Mouse (Mus musculus): Measurements from ENCODE around the gene Klre1. TPM values are rescaled to one million over a fixed set of nuclear protein-coding genes. Genes with fewer than 3 reads are reported as not detected.
"Not testable (repeated sequence)": the region's sequence is repeated elsewhere in the genome, so short reads cannot be mapped to it uniquely, and the experiment has no call there.

Klre1 gene
- polyA plus RNA-seq, 1 experiment from 2014 or later: not detected

- Histone ChIP-seq H3K36me3 (ENCODE audit: insufficient read depth, low read length) (no peaks in the 10 kb centered on the region), H3K27me3 (ENCODE audit: insufficient read depth, low read length) (no peaks in the 10 kb centered on the region), H3K9me3 (replicated peaks; ENCODE audit: low read length) (no peaks in the 10 kb centered on the region), H3K9ac (ENCODE audit: low read depth, low read length) (no peak overlapping the region), H3K4me1 (replicated peaks; ENCODE audit: insufficient read depth, low read length) (no peaks in the 10 kb centered on the region), H3K4me3 (replicated peaks; ENCODE audit: low read depth, low read length) (no peak overlapping the region), H3K4me2 (ENCODE audit: low read length) (no peak overlapping the region), H3K27ac (no peak overlapping the region)
- 34% methylated on average over 2 of the region's 2 CpGs for WGBS
- DNase-seq (ENCODE audit: low spot score) (peak; percentile 50), ATAC-seq (replicated peaks; ENCODE audit: low FRiP score, low read depth) (no peak)
- TF ChIP-seq CTCF (IDR thresholded peaks at IDR 0.05; ENCODE audit: low read depth): peak; percentile 56
Measured at GRCm38 (mm10) chr6:129575315-129575714, 2.4 kb upstream of the Klre1 start.

- H3K4me2 ChIP-seq (ENCODE audit: low read length): no peak overlapping the region
- WGBS: 66% methylated on average over 4 of the region's 4 CpGs
- peak; percentile 49 for DNase-seq (ENCODE audit: low spot score)
- H3K36me3 ChIP-seq (ENCODE audit: insufficient read depth, low read length): no peaks in the 10 kb centered on the region
- H3K4me1 ChIP-seq (replicated peaks; ENCODE audit: insufficient read depth, low read length): no peaks in the 10 kb centered on the region
- H3K4me3 ChIP-seq (replicated peaks; ENCODE audit: low read depth, low read length): no peak overlapping the region
- no peaks in the 10 kb centered on the region for H3K27me3 ChIP-seq (ENCODE audit: insufficient read depth, low read length)
- no peak for ATAC-seq (replicated peaks; ENCODE audit: low FRiP score, low read depth)
- no peak overlapping the region for H3K9ac ChIP-seq (ENCODE audit: low read depth, low read length)
- H3K9me3 ChIP-seq (replicated peaks; ENCODE audit: low read length): no peaks in the 10 kb centered on the region
- no peak overlapping the region for H3K27ac ChIP-seq
- TF ChIP-seq CTCF (IDR thresholded peaks at IDR 0.05; ENCODE audit: low read depth): peak; percentile 69
Measured at GRCm38 (mm10) chr6:129581274-129581673, 3.6 kb downstream of the Klre1 start.

DNA sequence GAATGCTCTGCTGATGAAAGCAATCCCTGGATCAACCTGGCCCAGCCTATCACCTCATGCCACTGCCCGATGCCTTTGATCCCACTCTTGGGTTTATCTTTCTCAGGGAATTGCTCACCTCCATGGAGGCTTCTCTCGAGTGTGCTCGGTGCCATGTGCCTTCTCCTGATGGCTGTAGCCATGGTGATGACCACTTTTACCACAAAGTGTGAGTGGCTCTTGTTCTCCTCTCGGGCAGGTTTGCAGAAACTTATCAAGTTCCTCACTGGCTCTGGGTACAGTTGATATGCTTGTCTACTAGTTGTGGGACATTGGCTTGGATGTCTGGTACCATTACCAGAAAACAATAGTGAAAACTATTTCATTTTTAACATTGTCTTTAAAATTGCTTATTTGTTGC lies 4.2 kb downstream of the Klre1 start:
- Histone ChIP-seq H3K36me3 (ENCODE audit: insufficient read depth, low read length) (no peaks in the 10 kb centered on the region), H3K4me2 (ENCODE audit: low read length) (no peak overlapping the region), H3K27ac (no peak overlapping the region), H3K4me1 (replicated peaks; ENCODE audit: insufficient read depth, low read length) (no peaks in the 10 kb centered on the region), H3K9ac (ENCODE audit: low read depth, low read length) (no peak overlapping the region), H3K4me3 (replicated peaks; ENCODE audit: low read depth, low read length) (no peak overlapping the region), H3K9me3 (replicated peaks; ENCODE audit: low read length) (no peaks in the 10 kb centered on the region), H3K27me3 (ENCODE audit: insufficient read depth, low read length) (no peaks in the 10 kb centered on the region)
- 74% methylated on average over 4 of the region's 4 CpGs for WGBS
- TF ChIP-seq CTCF (IDR thresholded peaks at IDR 0.05; ENCODE audit: low read depth): no peak
- ATAC-seq (replicated peaks; ENCODE audit: low FRiP score, low read depth): no peak
- DNase-seq (ENCODE audit: low spot score): no peak

- Histone ChIP-seq H3K4me2 (ENCODE audit: low read length) (no peak overlapping the region), H3K4me1 (replicated peaks; ENCODE audit: insufficient read depth, low read length) (no peaks in the 10 kb centered on the region), H3K9ac (ENCODE audit: low read depth, low read length) (no peak overlapping the region), H3K4me3 (replicated peaks; ENCODE audit: low read depth, low read length) (no peak overlapping the region), H3K27me3 (ENCODE audit: insufficient read depth, low read length) (no peaks in the 10 kb centered on the region), H3K36me3 (ENCODE audit: insufficient read depth, low read length) (no peaks in the 10 kb centered on the region), H3K27ac (no peak overlapping the region), H3K9me3 (replicated peaks; ENCODE audit: low read length) (no peaks in the 10 kb centered on the region)
- no peak for ATAC-seq (replicated peaks; ENCODE audit: low FRiP score, low read depth)
- DNase-seq (ENCODE audit: low spot score): no peak
- WGBS: 68% methylated on average over 3 of the region's 3 CpGs
- TF ChIP-seq CTCF (IDR thresholded peaks at IDR 0.05; ENCODE audit: low read depth): no peak
Measured at GRCm38 (mm10) chr6:129583014-129583413, 5.3 kb downstream of the Klre1 start.

- Histone ChIP-seq H3K27ac (no peak within 1 kb of the TSS), H3K36me3 (ENCODE audit: insufficient read depth, low read length) (no peaks in the 10 kb centered on the region), H3K9ac (ENCODE audit: low read depth, low read length) (no peak within 1 kb of the TSS), H3K4me2 (ENCODE audit: low read length) (no peak within 1 kb of the TSS), H3K4me1 (replicated peaks; ENCODE audit: insufficient read depth, low read length) (no peaks in the 10 kb centered on the region), H3K4me3 (replicated peaks; ENCODE audit: low read depth, low read length) (no peak within 1 kb of the TSS), H3K27me3 (ENCODE audit: insufficient read depth, low read length) (no peaks in the 10 kb centered on the region), H3K9me3 (replicated peaks; ENCODE audit: low read length) (no peaks in the 10 kb centered on the region)
- ATAC-seq (replicated peaks; ENCODE audit: low FRiP score, low read depth) (no peak), DNase-seq (ENCODE audit: low spot score) (no peak)
- no peak for TF ChIP-seq CTCF (IDR thresholded peaks at IDR 0.05; ENCODE audit: low read depth)
- 72% methylated on average over 3 of the region's 3 CpGs for WGBS
Measured at GRCm38 (mm10) chr6:129591508-129591907, 13.8 kb downstream of the Klre1 start, which contains the start of gene Klrd1. TSS of gene Klrd1 (plus strand) at chr6:129591782.

GRCm38 (mm10) chr6:129608372-129608771 lies 30.7 kb downstream of the Klre1 start:
- H3K9me3 ChIP-seq (replicated peaks; ENCODE audit: low read length): no peaks in the 10 kb centered on the region
- DNase-seq (ENCODE audit: low spot score): no peak
- H3K27ac ChIP-seq: no peak overlapping the region
- H3K36me3 ChIP-seq (ENCODE audit: insufficient read depth, low read length): no peaks in the 10 kb centered on the region
- no peaks in the 10 kb centered on the region for H3K4me1 ChIP-seq (replicated peaks; ENCODE audit: insufficient read depth, low read length)
- no peak for ATAC-seq (replicated peaks; ENCODE audit: low FRiP score, low read depth)
- H3K27me3 ChIP-seq (ENCODE audit: insufficient read depth, low read length): no peaks in the 10 kb centered on the region
- no peak overlapping the region for H3K4me3 ChIP-seq (replicated peaks; ENCODE audit: low read depth, low read length)
- no peak overlapping the region for H3K4me2 ChIP-seq (ENCODE audit: low read length)
- H3K9ac ChIP-seq (ENCODE audit: low read depth, low read length): no peak overlapping the region
- TF ChIP-seq CTCF (IDR thresholded peaks at IDR 0.05; ENCODE audit: low read depth): no peak

DNA sequence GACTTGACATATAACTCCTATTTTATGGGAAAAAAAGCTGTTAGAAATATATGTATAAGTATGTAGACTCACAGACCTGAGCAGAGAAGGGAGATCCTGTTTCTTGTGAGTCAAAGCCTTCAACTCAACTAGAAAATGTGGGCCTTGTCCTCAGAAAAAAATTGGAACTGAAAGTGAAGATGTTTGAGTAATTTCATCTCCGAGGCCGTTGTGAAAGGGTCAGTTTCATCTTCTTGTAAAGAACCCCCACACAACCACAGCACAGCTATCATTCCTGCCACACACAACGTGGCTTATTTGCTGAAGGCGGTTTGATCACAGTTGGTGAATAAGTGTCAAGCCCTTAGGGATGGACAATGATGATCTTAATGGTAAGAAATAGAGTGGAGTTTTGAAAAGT lies 46.0 kb downstream of the Klre1 start, which contains the start of gene Klrk1:
Klrk1 (minus strand) TSS at position 130 of the 400 bp plus-strand sequence.
- 75% methylated on average over 4 of the region's 4 CpGs for WGBS
- H3K27me3 ChIP-seq (ENCODE audit: insufficient read depth, low read length): no peaks in the 10 kb centered on the region
- no peaks in the 10 kb centered on the region for H3K9me3 ChIP-seq (replicated peaks; ENCODE audit: low read length)
- no peak within 1 kb of the TSS for H3K4me2 ChIP-seq (ENCODE audit: low read length)
- no peak within 1 kb of the TSS for H3K9ac ChIP-seq (ENCODE audit: low read depth, low read length)
- no peak within 1 kb of the TSS for H3K27ac ChIP-seq
- no peak for TF ChIP-seq CTCF (IDR thresholded peaks at IDR 0.05; ENCODE audit: low read depth)
- no peaks in the 10 kb centered on the region for H3K36me3 ChIP-seq (ENCODE audit: insufficient read depth, low read length)
- ATAC-seq (replicated peaks; ENCODE audit: low FRiP score, low read depth) (no peak), DNase-seq (ENCODE audit: low spot score) (no peak)
- no peaks in the 10 kb centered on the region for H3K4me1 ChIP-seq (replicated peaks; ENCODE audit: insufficient read depth, low read length)
- H3K4me3 ChIP-seq (replicated peaks; ENCODE audit: low read depth, low read length): no peak within 1 kb of the TSS

DNA sequence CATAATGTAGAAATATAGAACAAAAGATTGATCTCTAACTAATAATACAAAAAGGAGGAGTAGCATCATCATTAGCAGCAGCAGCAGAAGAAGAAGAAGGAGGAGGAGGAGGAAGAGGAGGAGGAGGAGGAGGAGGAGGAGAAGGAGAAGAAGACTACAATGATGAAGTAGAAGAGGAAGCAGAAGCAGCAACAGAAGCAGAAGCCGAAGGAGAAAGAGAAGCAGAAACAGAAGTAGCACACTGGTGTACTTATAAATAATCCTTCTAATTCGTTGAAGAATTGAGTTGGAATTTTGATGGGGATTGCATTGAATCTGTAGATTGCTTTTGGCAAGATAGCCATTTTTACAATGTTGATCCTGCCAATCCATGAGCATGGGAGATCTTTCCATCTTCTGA lies 53.3 kb downstream of the Klre1 start:
- H3K9me3 ChIP-seq (replicated peaks; ENCODE audit: low read length); H3K27me3 ChIP-seq (ENCODE audit: insufficient read depth, low read length); H3K4me2 ChIP-seq (ENCODE audit: low read length); DNase-seq (ENCODE audit: low spot score); H3K4me3 ChIP-seq (replicated peaks; ENCODE audit: low read depth, low read length); H3K27ac ChIP-seq; H3K9ac ChIP-seq (ENCODE audit: low read depth, low read length); H3K4me1 ChIP-seq (replicated peaks; ENCODE audit: insufficient read depth, low read length); ATAC-seq (replicated peaks; ENCODE audit: low FRiP score, low read depth); H3K36me3 ChIP-seq (ENCODE audit: insufficient read depth, low read length): not testable (repeated sequence)
- 94% methylated on average over 2 of the region's 2 CpGs for WGBS

Data from kidney, postnatal 0 days (tissue).